Mouse (Mus musculus) hindbrain, embryonic 16.5 days (tissue): ENCODE data around the gene Faf1. TPM values are rescaled to one million over a fixed set of nuclear protein-coding genes. Genes with fewer than 3 reads are reported as not detected.
A peak's percentile ranks its signal among the peaks of the same experiment; 100 is the strongest.

Experiments
- ATAC-seq: fragments of 200-750 bp; cut with Nextera tagmentation; 2 replicates; pipeline ENCODE4 v1.8.0; 2017; ENCODE audit warnings: moderate TSS enrichment, moderate library complexity
- H3K27ac ChIP-seq: fragments of 300-500 bp; sonication (generic); 2 replicates; pipeline ENCODE4 v1.5.1; 2014; ENCODE audit warnings: low read depth, mild to moderate bottlenecking, control low read depth, low read length, moderate library complexity
- H3K27me3 ChIP-seq: fragments of 300-500 bp; sonication (generic); replicated peaks from 2 replicates; pipeline ENCODE4 v1.6.1; 2014; ENCODE audit warnings: low read length; ENCODE audit not compliant: control insufficient read depth, insufficient read depth
- H3K36me3 ChIP-seq: fragments of 300-500 bp; sonication (generic); 2 replicates; pipeline ENCODE4 v1.6.1; 2014; ENCODE audit warnings: mild to moderate bottlenecking, low read length, moderate library complexity, mixed read lengths; ENCODE audit not compliant: control insufficient read depth, insufficient read depth
- H3K4me1 ChIP-seq: fragments of 300-500 bp; sonication (generic); 2 replicates; pipeline ENCODE4 v1.6.1; 2014; ENCODE audit warnings: low read depth, low read length; ENCODE audit not compliant: control insufficient read depth, insufficient read depth
- H3K4me2 ChIP-seq: fragments of 300-500 bp; sonication (generic); 2 replicates; pipeline ENCODE4 v1.6.1; 2014; ENCODE audit warnings: mild to moderate bottlenecking, low read length, control low read depth, moderate library complexity
- H3K4me3 ChIP-seq: fragments of 300-500 bp; sonication (generic); 2 replicates; pipeline ENCODE4 v1.5.1; 2014; ENCODE audit warnings: mild to moderate bottlenecking, low read length, control low read depth, moderate library complexity
- H3K9ac ChIP-seq: fragments of 300-500 bp; sonication (generic); 2 replicates; pipeline ENCODE4 v1.6.1; 2014; ENCODE audit warnings: low read depth, mild to moderate bottlenecking, control low read depth, low read length, moderate library complexity
- H3K9me3 ChIP-seq: fragments of 300-500 bp; sonication (generic); 2 replicates; pipeline ENCODE4 v1.6.1; 2014; ENCODE audit warnings: mild to moderate bottlenecking, low read length, moderate library complexity; ENCODE audit not compliant: control insufficient read depth
- WGBS: fragments of 180-500 bp; shearing (Covaris S2); extraction: QIAGEN DNeasy Blood & Tissue Kit; methylation state at CpG from one replicate; pipeline ENCODE4 v1.1.7; 2014; 5-methylcytosine and 5-hydroxymethylcytosine counted together
- polyA plus RNA-seq: library from polyadenylated mRNA; unstranded; fragments of >200 nt; fragmentation: Nextera tagmentation; extraction: Ambion mirVana; gene quantifications from 2 replicates; pipeline ENCODE4 v1.2.1, GENCODE M21; 2015

Gene Faf1
- polyA plus RNA-seq, 1 experiment from 2014 or later = 25.0 TPM

GRCm38 (mm10) chr4:109735754-109736153 is 59.4 kb downstream of the Faf1 start:
- WGBS = 79% methylated on average over 1 of the region's 1 CpGs
- Histone ChIP-seq H3K4me2 (no peak overlapping the region), H3K27ac (no peak overlapping the region), H3K4me1 (no peaks in the 10 kb centered on the region), H3K36me3 (no peaks in the 10 kb centered on the region), H3K9me3 (no peaks in the 10 kb centered on the region), H3K4me3 (no peak overlapping the region), H3K27me3 (no peaks in the 10 kb centered on the region), H3K9ac (no peak overlapping the region)
- ATAC-seq = no peak

- Histone ChIP-seq H3K36me3 (no peaks in the 10 kb centered on the region), H3K4me3 (no peak overlapping the region), H3K4me1 (no peaks in the 10 kb centered on the region), H3K27ac (no peak overlapping the region), H3K9me3 (no peaks in the 10 kb centered on the region), H3K27me3 (no peaks in the 10 kb centered on the region), H3K4me2 (no peak overlapping the region), H3K9ac (no peak overlapping the region)
- WGBS = 69% methylated on average over 2 of the region's 2 CpGs
- ATAC-seq = no peak
These were observed 67.6 kb downstream of the Faf1 start for GRCm38 (mm10) chr4:109743984-109744383.

- Histone ChIP-seq H3K27ac (no peak overlapping the region), H3K9ac (no peak overlapping the region), H3K4me2 (no peak overlapping the region), H3K9me3 (no peaks in the 10 kb centered on the region), H3K36me3 (no peaks in the 10 kb centered on the region), H3K4me3 (no peak overlapping the region), H3K4me1 (no peaks in the 10 kb centered on the region), H3K27me3 (no peaks in the 10 kb centered on the region)
- no peak for ATAC-seq
- WGBS = 20% methylated on average over 2 of the region's 2 CpGs
These were observed 82.6 kb downstream of the Faf1 start for GRCm38 (mm10) chr4:109759031-109759430.

- Histone ChIP-seq H3K4me3 (no peak overlapping the region), H3K27ac (no peak overlapping the region), H3K27me3 (no peaks in the 10 kb centered on the region), H3K36me3 (no peaks in the 10 kb centered on the region), H3K4me1 (no peaks in the 10 kb centered on the region), H3K9me3 (no peaks in the 10 kb centered on the region), H3K4me2 (no peak overlapping the region), H3K9ac (no peak overlapping the region; the same call in 1 of the 2 replicates)
- no peak for ATAC-seq
- WGBS = 77% methylated on average over 2 of the region's 2 CpGs
These were observed 83.5 kb downstream of the Faf1 start for GRCm38 (mm10) chr4:109759901-109760300.

- no peak overlapping the region for H3K4me3 ChIP-seq
- H3K9ac ChIP-seq = no peak overlapping the region
- H3K36me3 ChIP-seq = no peaks in the 10 kb centered on the region
- no peaks in the 10 kb centered on the region for H3K4me1 ChIP-seq
- H3K27me3 ChIP-seq = no peaks in the 10 kb centered on the region
- no peak overlapping the region for H3K27ac ChIP-seq
- H3K4me2 ChIP-seq = no peak overlapping the region
- ATAC-seq = no peak
- WGBS = 73% methylated on average over 3 of the region's 3 CpGs
- no peaks in the 10 kb centered on the region for H3K9me3 ChIP-seq
These were observed 84.1 kb downstream of the Faf1 start for GRCm38 (mm10) chr4:109760501-109760900.

GRCm38 (mm10) chr4:109762768-109763501 is 86.5 kb downstream of the Faf1 start:
- no peaks in the 10 kb centered on the region for H3K36me3 ChIP-seq
- H3K4me2 ChIP-seq = peak overlapping the region; percentile 7; the same call in 1 of the 2 replicates
- peak; percentile 81 for ATAC-seq
- H3K9me3 ChIP-seq = no peaks in the 10 kb centered on the region
- H3K4me3 ChIP-seq = no peak overlapping the region
- no peaks in the 10 kb centered on the region for H3K4me1 ChIP-seq
- H3K9ac ChIP-seq = no peak overlapping the region
- H3K27me3 ChIP-seq = no peaks in the 10 kb centered on the region
- WGBS = 21% methylated on average over 7 of the region's 7 CpGs
- no peak overlapping the region for H3K27ac ChIP-seq

GRCm38 (mm10) chr4:109769071-109769470 is 92.7 kb downstream of the Faf1 start:
- Histone ChIP-seq H3K4me2 (no peak overlapping the region), H3K9me3 (no peaks in the 10 kb centered on the region), H3K36me3 (no peaks in the 10 kb centered on the region), H3K4me3 (no peak overlapping the region), H3K27me3 (no peaks in the 10 kb centered on the region), H3K27ac (no peak overlapping the region), H3K4me1 (no peaks in the 10 kb centered on the region), H3K9ac (no peak overlapping the region)
- WGBS = 83% methylated on average over 1 of the region's 1 CpGs
- no peak for ATAC-seq

- no peak overlapping the region for H3K9ac ChIP-seq
- H3K4me3 ChIP-seq = no peak overlapping the region
- no peak overlapping the region for H3K4me2 ChIP-seq
- H3K27ac ChIP-seq = no peak overlapping the region
- WGBS = 82% methylated on average over 4 of the region's 4 CpGs
- H3K9me3 ChIP-seq = no peaks in the 10 kb centered on the region
- no peaks in the 10 kb centered on the region for H3K36me3 ChIP-seq
- H3K4me1 ChIP-seq = no peaks in the 10 kb centered on the region
- no peaks in the 10 kb centered on the region for H3K27me3 ChIP-seq
- no peak for ATAC-seq
These were observed 106.3 kb downstream of the Faf1 start for GRCm38 (mm10) chr4:109782577-109783114.

GRCm38 (mm10) chr4:109789347-109790001 is 113.1 kb downstream of the Faf1 start:
- Histone ChIP-seq H3K4me1 (no peaks in the 10 kb centered on the region), H3K4me2 (no peak overlapping the region), H3K9ac (no peak overlapping the region), H3K4me3 (no peak overlapping the region), H3K27me3 (no peaks in the 10 kb centered on the region), H3K27ac (no peak overlapping the region), H3K9me3 (no peaks in the 10 kb centered on the region), H3K36me3 (no peaks in the 10 kb centered on the region)
- peak; percentile 52; the same call in 1 of the 2 replicates for ATAC-seq
- WGBS = 31% methylated on average over 4 of the region's 4 CpGs
